Mouse (Mus musculus) testis, adult 2 months (tissue): ENCODE measurements around the gene Acer1. TPM values are rescaled to one million over a fixed set of nuclear protein-coding genes. Genes with fewer than 3 reads are reported as not detected.

Experiments used
- H3K27ac ChIP-seq: fragments of 200-500 bp; 2 replicates; pipeline ENCODE4 v1.5.1; 2012; ENCODE audit warnings: low read depth, low read length; ENCODE audit not compliant: control insufficient read depth, insufficient read depth
- H3K27me3 ChIP-seq: fragments of 200-500 bp; 2 replicates; pipeline ENCODE4 v1.6.1; 2012; ENCODE audit warnings: mild to moderate bottlenecking, low read length, moderate library complexity; ENCODE audit not compliant: control insufficient read depth, insufficient read depth
- H3K36me3 ChIP-seq: fragments of 200-500 bp; 2 replicates; pipeline ENCODE4 v1.6.1; 2012; ENCODE audit warnings: mild to moderate bottlenecking, low read length; ENCODE audit not compliant: control insufficient read depth, insufficient read depth
- H3K4me1 ChIP-seq: fragments of 200-500 bp; 2 replicates; pipeline ENCODE4 v1.6.1; 2012; ENCODE audit warnings: low read length; ENCODE audit not compliant: control insufficient read depth, insufficient read depth
- H3K4me3 ChIP-seq: fragments of 200-500 bp; 2 replicates; pipeline ENCODE4 v1.5.1; 2012; ENCODE audit warnings: low read depth, mild to moderate bottlenecking, low read length, moderate library complexity, mixed read lengths; ENCODE audit not compliant: control insufficient read depth
- CTCF ChIP-seq: fragments of 200-500 bp; IDR thresholded peaks from 2 replicates; pipeline ENCODE4 v1.5.1; 2012; ENCODE audit warnings: low read depth, mild to moderate bottlenecking, inconsistent platforms, low read length, moderate library complexity; ENCODE audit not compliant: control insufficient read depth, insufficient read depth, insufficient replicate concordance
- POLR2A ChIP-seq: fragments of 200-500 bp; IDR thresholded peaks from 2 replicates; pipeline ENCODE4 v1.6.1; 2012; ENCODE audit warnings: low read depth, mild to moderate bottlenecking, inconsistent platforms, low read length, moderate library complexity; ENCODE audit not compliant: control insufficient read depth
- polyA plus RNA-seq: library from polyadenylated mRNA; depleted of rRNA; stranded (reverse); fragments of >200 nt; gene quantifications from 2 replicates; pipeline ENCODE4 v1.2.3, GENCODE M21; 2012; rRNA removed

The Acer1 gene
- polyA plus RNA-seq, result not detected in 2 replicates

DNA sequence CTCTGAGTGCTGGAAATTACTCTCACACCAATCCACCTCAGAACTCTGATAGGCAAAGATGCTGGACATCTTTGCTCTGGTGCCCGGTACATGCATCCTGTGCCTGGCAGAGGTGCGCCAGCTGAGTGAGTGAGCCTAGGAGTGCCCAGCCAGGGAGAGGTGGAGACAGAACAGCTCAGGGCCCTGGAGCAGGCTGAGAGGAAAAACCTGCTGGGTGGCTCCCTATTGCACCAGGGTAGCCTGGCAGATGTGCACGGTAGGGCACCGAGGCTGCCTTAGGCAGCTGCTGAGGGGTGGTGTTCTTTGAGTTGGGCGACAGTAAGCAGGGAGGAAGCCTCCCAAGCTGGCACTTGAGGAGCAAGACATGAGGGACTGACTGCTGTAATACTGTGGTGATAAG is at the start of gene Acer1:
Acer1 (minus strand) TSS at position 114 of the 400 bp plus-strand sequence.
- TF ChIP-seq CTCF, result no peak
- TF ChIP-seq POLR2A, result no peak
- no peaks in the 10 kb centered on the region for H3K27me3 ChIP-seq
- H3K36me3 ChIP-seq, result no peaks in the 10 kb centered on the region
- no peak within 1 kb of the TSS for H3K4me3 ChIP-seq
- no peak within 1 kb of the TSS for H3K27ac ChIP-seq
- H3K4me1 ChIP-seq, result no peaks in the 10 kb centered on the region

DNA sequence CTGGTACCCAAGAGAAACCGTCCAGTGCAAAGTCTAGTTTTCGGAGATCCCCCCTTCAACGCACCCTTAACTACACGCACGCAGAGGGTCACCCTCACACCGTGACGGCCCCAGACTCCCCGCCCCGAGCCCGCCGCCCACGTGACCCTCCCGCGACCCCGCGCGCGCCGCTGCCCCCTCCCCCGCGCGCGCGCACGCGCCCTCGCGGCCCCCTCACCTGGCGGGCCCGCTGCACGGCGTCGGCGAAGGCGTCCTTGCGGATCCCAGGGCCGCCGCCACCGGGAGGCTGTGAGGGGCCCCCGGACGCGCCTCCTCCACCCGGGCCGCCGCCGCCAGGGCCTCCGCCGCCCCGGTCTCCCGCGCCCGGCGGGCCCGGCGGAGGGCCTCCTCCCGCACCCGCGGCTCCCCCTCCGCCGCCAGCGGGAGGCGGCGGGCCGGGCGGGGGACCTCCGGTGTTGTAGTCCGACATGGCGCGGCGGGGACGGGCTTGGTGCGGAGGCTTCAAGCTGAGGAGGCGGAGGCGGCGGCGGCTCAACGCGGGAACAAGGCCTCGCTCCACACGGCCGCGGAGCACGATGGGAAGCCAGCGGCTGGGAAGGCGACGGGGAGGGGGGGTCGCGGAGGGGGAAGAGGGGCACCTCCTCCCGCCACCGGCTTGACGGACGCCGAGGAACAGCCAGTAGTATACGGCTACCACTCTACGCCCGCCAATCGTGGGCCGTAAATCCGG is 49.2 kb upstream of the Acer1 start, which contains the start of gene Khsrp:
Khsrp (minus strand) TSS at position 592 of the 730 bp plus-strand sequence.
- H3K4me1 ChIP-seq, result peaks cover 18% of the 10 kb centered on the region
- H3K36me3 ChIP-seq, result peaks cover 3% of the 10 kb centered on the region; the same call in 1 of the 2 replicates
- no peaks in the 10 kb centered on the region for H3K27me3 ChIP-seq
- H3K27ac ChIP-seq, result peak within 1 kb of the TSS; percentile 96
- peak; percentile 53 for TF ChIP-seq POLR2A
- TF ChIP-seq CTCF, result no peak
- peak within 1 kb of the TSS; percentile 96 for H3K4me3 ChIP-seq

DNA sequence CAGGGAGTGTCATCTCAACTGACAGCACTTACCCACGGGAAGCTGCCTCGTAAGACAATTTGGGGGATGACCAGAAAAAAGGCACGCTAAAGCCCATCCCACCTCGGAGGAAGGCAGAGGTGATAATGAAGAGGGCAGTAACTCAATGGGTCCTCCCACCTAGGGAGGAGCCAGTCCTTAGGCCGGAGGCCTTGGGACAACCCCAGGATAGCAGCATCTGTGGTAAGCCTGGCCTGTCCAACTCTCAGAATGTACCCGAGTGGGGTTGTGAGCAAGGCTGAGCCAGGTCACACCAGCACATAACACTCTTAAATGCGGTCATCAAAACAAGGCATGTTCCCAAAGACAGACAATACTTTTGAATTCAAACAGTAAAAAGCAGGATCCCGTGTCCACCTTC is 47.8 kb upstream of the Acer1 start:
- no peak overlapping the region for H3K27ac ChIP-seq
- H3K36me3 ChIP-seq, result peaks cover 6% of the 10 kb centered on the region
- peaks cover 18% of the 10 kb centered on the region for H3K4me1 ChIP-seq
- H3K27me3 ChIP-seq, result no peaks in the 10 kb centered on the region
- H3K4me3 ChIP-seq, result no peak overlapping the region
- TF ChIP-seq CTCF (no peak), POLR2A (no peak)

DNA sequence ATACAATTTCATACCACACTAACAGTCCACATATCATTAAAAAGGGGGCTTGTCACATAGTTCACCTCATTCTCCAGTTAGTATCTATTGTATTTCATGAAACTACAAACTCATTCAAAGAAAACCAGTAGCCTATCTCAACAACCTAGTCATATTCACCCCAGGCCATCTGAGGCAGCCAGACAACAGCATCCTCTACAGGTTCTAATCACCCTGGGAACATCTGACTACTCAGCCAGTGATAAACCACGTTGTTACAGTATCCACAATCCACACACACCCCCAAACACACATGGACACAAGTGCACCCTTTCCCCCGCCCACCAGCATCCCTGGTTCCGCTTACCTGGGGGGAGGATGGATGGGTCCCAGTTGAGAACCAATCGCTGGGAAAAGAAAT is 45.5 kb upstream of the Acer1 start:
- Histone ChIP-seq H3K4me1 (peaks cover 17% of the 10 kb centered on the region), H3K4me3 (no peak overlapping the region), H3K27me3 (no peaks in the 10 kb centered on the region), H3K36me3 (peaks cover 9% of the 10 kb centered on the region), H3K27ac (no peak overlapping the region)
- TF ChIP-seq CTCF (no peak), POLR2A (no peak)

DNA sequence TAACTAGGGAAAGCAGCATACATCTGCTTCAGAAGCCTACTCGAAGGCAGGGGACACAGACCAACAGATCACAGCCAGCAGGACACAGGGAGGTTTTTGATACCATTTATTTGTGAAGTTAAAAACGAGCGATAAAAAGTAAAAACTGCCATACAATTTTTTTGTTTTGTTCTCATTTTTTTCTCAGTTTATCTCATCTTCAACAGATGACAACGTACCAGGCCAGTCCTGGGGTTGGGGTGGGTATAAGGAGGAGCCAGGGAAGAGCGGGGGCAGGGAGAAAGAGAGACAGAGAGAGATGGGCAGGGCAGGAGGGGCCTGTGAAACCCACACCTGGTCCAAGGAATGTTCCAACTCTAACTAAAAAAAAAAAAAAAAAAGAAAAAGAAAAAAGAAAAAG is 39.0 kb upstream of the Acer1 start:
- no peak overlapping the region for H3K4me3 ChIP-seq
- TF ChIP-seq CTCF (no peak), POLR2A (no peak)
- no peak overlapping the region for H3K27ac ChIP-seq
- no peaks in the 10 kb centered on the region for H3K27me3 ChIP-seq
- no peaks in the 10 kb centered on the region for H3K4me1 ChIP-seq
- H3K36me3 ChIP-seq, result peaks cover 6% of the 10 kb centered on the region

DNA sequence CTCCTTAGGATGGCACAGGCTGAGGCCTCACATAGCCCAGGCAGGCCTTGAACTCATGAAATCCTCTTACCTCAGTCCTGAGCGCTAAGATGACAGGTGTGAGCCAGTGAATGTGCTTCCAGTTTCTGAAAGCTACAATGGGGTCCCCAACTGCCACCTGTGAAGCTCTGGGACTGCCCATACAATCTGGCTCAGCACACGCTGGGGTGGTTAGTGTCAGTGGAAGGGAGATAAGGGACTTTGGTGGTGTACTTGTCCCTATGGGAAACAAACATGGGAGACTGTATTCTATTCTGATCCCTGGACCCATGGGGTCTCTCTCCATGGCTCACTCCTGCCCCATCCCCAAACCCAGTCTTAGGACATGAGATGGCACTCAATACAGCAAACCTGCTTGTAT is 37.8 kb upstream of the Acer1 start:
- TF ChIP-seq POLR2A (no peak), CTCF (no peak)
- H3K27ac ChIP-seq, result no peak overlapping the region
- H3K27me3 ChIP-seq, result no peaks in the 10 kb centered on the region
- peaks cover 3% of the 10 kb centered on the region for H3K36me3 ChIP-seq
- H3K4me1 ChIP-seq, result no peaks in the 10 kb centered on the region
- no peak overlapping the region for H3K4me3 ChIP-seq

DNA sequence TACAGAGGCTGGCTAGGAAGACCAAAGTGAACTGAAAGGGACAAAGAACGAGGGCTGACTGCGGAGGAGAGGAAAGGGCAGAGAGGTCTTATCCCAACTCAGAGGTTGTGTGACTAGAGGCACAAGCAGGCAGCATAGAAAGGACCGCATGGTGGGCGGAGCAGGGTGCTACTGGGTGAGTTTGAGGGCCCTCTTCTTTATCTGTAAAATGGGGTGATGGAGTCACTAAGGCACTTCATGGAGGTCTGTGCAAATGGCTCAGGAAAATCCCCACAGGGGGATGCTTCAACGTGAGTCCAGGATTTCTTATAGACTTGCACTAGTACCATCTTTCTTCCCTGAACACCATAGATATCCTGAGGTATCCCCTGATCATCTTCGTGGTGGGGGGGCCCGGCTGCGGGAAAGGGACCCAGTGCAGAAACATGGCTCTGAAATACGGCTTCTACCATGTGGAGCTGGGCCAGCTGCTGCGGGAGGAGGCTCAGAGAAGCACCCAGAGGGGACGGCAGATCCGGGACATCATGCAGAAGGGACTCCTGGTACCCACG is 30.4 kb upstream of the Acer1 start:
- peaks cover 5% of the 10 kb centered on the region for H3K4me1 ChIP-seq
- peak overlapping the region; percentile 97 for H3K27ac ChIP-seq
- peak overlapping the region; percentile 97 for H3K4me3 ChIP-seq
- TF ChIP-seq POLR2A (no peak), CTCF (no peak)
- no peaks in the 10 kb centered on the region; the same call in 1 of the 2 replicates for H3K36me3 ChIP-seq
- no peaks in the 10 kb centered on the region for H3K27me3 ChIP-seq
